Mouse (Mus musculus): ENCODE measurements around the gene Sec14l2.

Sec14l2 gene

DNA sequence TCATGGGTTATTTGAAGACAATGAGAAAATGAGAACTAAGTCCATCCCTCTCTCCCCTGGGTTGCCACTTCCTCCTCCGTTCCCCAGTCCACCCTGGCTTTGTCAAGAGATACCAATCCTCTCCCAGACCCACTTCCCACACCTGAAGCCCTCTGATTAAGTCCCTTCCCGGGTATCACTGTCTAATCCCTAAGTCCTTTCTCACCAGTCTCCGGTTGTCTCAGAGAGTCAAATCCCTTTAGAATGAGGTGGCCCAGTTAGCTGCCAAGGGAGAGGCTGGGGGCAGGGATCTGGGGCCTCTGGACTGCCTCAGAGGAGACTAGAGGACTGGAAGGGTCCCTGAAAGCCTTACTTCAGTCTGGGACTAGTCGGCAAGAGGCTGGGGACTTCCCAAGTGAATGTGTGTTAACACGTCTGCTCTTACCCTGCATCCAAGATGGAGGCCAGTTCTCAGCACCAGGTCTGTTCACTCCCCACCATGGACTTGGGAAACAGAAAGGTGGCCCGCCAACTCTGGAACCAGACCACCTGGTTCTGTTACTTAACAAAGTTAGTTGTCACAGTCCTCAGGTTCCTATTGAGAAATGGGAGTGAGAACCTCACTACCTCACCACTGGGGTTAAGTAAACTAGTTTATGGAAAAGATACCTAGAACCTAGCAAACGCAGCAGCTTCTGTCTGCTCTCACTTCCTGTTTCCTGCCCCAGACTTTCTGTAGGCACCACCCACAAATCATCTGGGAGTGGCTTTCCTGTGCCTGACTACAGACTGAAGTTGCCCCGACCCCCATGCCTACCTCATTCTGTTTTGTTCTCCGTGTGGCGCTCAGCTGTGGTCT is at the start of gene Sec14l2:
Gene Sec14l2, minus strand, starts transcription at position 674 of the 838 bp plus-strand sequence.
- DNase-seq (ENCODE audit: low spot score): no peak

DNA sequence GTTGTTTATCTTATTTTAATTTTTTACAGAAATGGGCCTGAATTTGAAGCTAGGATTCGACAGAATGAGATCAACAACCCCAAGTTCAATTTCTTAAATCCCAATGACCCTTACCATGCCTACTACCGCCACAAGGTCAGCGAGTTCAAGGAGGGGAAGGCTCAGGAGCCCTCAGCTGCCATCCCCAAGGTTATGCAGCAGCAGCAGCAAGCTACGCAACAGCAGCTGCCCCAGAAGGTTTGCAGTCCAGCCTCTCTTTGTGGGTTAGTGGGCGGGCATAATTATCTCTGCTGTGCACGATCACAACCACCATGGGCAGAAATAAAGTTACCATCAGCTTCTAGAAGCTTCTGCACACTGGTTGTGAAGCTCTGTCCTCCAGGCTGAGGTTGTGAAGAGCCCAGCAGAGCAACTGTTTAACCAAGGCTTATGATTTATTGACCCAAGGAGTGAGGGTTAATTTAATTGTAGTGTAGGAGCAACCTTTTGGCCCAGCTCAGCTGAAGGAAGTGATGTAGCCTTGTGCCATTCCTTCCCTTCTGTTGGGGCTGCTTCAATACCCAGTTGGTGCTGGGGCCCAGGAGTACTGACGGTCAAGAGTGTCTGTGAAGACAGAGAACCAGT is 43.4 kb upstream of the Sec14l2 start:
- DNase-seq (ENCODE audit: low spot score): no peak

DNA sequence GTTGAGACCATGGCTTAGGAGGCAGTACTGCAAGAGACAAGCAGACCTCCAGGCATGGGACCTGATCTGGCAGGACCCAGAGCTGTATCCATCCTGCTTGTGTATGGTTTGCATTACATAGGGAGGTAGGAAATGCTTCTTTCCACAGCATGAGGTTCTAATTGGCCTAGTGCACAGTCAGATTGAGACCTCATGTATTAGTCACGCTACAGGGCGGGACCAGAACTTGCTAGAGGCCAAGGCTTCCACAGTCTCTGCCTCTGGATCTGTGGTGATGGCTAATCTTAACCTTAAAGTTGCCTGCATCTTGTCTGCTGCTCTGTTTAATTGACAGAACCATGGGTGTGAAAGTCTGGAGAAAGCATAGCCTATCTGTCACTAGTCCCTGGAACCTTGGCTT is 41.5 kb upstream of the Sec14l2 start:
- no peak for DNase-seq (ENCODE audit: low spot score)

DNA sequence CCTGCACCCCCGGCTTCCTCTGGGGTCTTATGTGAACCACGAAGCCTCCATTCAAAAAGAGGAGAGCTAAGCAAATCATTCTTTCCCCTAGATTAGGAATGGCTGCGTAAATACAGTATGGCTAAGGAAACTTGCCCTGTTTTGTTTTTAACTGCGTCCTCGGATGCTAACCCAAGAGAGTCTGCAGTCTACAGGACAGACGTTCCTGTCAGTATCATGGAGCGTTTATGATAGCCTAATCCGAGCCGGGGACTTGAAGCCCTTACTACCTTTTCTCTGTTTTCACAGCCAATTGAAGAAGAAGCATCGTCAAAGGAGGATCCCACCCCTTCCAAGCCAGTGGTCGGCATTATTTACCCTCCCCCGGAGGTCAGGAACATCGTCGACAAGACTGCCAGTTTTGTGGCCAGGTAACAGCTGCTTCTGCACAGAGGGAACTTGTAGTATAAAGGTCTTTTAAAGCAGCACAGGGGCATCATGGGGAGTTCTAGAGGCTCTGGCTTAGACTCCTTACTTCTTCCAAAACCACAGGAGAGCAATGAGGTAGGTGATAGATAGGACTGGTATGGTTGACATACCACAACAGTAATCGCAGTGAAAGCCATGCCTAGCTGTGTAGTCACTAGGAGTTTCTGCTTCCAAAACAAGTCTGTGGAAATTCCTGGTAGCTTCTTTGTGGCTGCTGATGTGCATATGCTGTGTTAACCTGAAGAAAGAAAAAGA is 37.7 kb upstream of the Sec14l2 start:
- no peak for DNase-seq (ENCODE audit: low spot score)

- peak; percentile 94 for DNase-seq (ENCODE audit: low spot score)
Observed at GRCm38 (mm10) chr11:4159808-4160708, 36.8 kb upstream of the Sec14l2 start, which contains the start of the genes Ccdc157 and Sf3a1. Gene Ccdc157 (minus strand): TSS chr11:4160293. Gene Sf3a1 (plus strand): TSS chr11:4160350.

DNA sequence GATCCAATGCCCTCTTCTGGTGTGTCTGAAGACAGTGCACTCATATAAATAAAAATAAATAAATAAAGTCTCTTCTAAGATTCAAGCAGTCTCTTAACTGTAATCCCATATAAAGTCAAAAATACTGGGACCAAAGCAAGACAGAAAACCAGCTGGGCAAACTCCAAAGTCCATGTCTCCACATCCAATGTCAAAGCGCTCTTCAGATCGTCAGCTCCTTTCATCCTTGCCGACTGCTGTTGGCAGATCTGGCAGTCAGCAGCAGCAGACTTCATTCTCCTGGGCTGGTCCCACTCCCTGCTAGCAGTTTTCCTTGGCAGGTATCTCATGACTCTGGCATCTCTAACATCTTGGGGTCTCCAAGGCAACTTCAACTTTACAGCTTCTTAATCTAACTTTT is 35.5 kb upstream of the Sec14l2 start:
- DNase-seq (ENCODE audit: low spot score): no peak

- no peak for DNase-seq (ENCODE audit: low spot score)
Observed at GRCm38 (mm10) chr11:4155641-4156040, 32.4 kb upstream of the Sec14l2 start.

DNA sequence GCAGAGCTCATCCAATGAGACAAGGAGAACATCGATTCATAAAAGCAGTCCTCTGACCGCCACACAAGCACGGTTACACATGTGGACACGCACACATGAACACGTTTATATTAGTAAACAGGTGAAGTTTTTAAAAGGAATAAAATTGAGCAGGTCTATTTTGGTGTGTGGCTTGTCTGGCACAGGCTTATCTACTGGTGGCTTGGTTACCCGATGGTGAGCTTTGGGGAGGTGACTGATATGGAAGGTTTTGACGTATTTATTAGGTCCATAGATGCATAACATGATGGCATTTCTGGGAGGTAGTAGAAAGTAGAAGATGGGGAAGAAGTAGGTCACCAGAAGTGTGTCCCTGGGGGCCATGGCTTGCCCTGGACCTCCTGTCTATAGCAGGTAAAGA is 30.5 kb upstream of the Sec14l2 start:
- no peak for DNase-seq (ENCODE audit: low spot score)

GRCm38 (mm10) chr11:4149886-4150285 is 26.7 kb upstream of the Sec14l2 start:
- no peak for DNase-seq (ENCODE audit: low spot score)

- no peak for DNase-seq (ENCODE audit: low spot score)
Observed at GRCm38 (mm10) chr11:4148536-4149156, 25.4 kb upstream of the Sec14l2 start.

GRCm38 (mm10) chr11:4148120-4148519 is 24.9 kb upstream of the Sec14l2 start:
- no peak for DNase-seq (ENCODE audit: low spot score)

DNA sequence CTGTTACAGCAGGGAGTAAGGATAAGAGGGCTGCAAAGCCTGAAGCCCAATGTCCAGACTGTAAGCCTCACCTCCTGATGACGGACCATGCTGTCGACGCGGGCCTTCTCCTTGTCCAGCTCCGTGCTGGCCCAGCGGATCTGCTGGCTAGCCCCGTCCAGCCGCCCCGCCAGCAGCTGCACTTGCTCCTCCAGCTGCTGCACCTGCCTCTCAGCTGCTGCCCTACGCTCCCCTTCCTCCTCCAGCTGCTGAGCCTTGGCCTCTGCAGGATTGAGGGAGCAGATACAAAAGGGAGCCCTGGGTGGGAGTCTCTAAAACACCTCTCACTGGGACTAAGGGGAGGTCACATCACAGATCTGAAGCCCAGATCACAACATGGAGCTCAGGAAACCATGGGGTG is 23.9 kb upstream of the Sec14l2 start:
- DNase-seq (ENCODE audit: low spot score): no peak

- DNase-seq (ENCODE audit: low spot score): no peak
Observed at GRCm38 (mm10) chr11:4146381-4146780, 23.2 kb upstream of the Sec14l2 start.

- no peak for DNase-seq (ENCODE audit: low spot score)
Observed at GRCm38 (mm10) chr11:4143281-4144062, 20.3 kb upstream of the Sec14l2 start.

DNA sequence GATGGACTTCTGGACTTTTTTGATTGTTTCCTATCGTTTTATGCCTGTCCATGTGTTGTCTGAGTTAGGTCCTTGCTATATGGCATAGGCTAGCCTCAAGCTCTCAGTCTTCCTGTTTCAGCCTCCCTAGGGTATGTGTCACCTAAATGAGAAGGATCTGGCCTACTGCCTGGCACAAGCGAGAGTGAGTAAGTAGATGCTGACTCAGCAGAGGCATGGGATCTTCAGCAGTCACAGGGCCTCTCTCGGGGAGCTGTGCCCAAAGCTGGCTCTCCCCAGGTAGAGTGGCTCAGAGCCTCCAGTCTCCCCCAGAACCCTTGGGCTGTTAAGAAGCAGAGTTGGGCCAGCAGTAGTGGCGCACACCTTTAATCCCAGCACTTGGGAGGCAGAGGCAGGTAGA is 19.1 kb upstream of the Sec14l2 start:
- no peak for DNase-seq (ENCODE audit: low spot score)

GRCm38 (mm10) chr11:4141505-4141904 is 18.3 kb upstream of the Sec14l2 start:
- no peak for DNase-seq (ENCODE audit: low spot score)

DNA sequence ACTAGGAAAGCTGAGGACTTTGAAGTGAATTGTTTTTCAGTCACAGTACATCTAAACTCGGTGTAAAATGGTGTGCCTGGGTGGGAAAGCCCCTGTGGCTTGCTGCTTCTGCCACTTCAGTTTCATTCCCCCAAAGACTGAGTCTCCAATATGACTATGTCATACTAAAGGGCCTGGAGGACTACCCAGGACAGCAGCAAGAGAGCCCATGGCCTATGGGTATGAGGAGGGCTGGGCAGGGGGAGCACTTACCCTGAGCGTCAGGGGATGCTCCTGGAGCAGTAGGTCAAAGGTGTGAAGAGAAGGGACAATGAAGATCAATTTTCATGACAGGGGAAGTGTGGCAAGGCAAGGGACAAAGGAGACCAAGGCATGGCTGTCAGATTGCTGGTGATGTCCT is 15.7 kb upstream of the Sec14l2 start:
- DNase-seq (ENCODE audit: low spot score): no peak

DNA sequence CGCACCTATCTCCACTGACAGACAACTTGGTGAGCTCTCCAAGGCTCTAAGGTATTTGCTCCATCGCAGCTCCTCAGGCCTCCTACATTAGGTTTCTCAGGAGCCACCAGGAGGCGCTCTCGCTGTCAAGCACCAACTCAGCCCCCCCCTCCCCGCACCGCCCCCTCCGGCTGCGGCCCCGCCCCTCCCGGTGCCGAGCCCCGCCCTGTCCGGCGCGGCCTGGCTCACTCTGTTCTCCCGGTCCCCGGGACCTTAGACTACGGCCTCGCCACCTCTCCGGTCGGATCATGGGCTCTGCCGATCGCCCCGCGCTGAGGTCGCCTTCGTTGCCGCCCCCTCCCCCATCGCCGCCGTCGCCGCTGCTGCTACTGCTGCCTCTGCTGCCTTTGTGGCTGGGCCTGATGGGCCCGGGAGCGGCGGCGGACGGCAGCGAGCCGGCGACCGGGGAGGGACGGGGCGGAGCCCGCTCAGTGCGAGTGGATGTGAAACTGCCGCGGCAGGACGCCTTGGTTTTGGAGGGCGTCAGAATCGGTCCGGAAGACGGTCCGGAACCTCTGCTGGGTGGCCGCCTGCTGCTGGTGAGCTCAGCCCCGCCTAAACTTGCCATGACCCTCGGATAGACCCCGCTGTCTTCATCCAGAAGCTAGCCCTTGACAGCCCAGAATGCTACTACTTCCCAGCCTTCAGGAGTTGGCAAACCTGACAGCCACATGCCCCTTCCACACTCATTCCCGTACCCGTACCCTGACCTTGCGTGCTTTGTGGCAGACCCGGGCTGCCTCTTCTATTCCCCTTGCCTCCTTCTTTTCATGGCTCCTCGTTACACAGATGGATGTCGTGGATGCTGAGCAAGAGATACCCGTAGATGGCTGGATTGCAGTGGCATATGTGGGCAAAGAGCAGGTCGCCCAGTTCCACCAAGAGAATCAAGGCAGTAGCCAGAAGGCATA is 12.0 kb upstream of the Sec14l2 start, which contains the start of gene Rnf215:
Gene Rnf215, plus strand, starts transcription at position 217 of the 950 bp plus-strand sequence.
- DNase-seq (ENCODE audit: low spot score): peak; percentile 85

DNA sequence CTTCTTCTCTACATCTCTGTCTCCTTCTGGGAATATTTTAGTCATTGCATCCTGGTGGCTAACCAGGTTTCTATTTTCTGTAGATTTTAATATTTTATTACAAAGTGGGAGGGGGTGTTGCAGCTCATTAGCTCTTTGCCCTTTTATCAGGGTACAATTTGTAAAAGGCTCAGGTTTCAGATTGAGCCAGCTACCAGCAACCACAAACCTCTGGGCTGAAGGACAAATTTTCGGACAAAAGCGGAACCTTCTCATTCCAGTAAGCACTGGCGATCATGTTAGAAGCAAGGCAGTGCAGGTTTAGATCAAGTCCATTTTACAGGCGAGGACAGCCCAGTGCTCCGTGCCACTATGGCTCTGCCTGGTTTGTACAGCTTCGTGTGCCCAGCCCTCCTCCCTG is 11.2 kb upstream of the Sec14l2 start:
- no peak for DNase-seq (ENCODE audit: low spot score)
